Mouse (Mus musculus) retina, embryonic 14.5 days (tissue): ENCODE data around the gene Tyr.

Experiments used
- DNase-seq: peaks from one replicate; pipeline ENCODE4 v3.0.0-alpha.2; 2015; ENCODE audit warnings: low spot score

Tyr gene

DNA sequence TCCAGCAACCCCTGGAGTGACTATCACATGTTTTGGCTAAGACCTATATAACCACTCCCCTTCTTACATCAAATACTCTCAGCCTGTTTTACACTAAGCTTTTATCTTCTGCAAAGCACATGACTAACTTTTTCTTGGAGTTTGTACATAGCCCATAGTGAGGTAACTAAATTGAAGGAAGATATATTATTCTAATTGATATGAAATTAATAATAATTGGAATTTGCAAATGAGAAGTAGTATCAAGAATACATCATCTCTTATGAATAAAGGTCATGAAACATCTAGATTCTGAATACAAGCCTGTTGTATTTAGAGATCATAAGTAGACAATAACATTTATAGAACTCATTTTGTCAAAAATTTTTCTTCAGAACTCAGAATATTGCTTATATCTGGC lies at the start of gene Tyr:
Gene Tyr, minus strand, starts transcription at position 101 of the 400 bp plus-strand sequence.
- DNase-seq = no peak

DNA sequence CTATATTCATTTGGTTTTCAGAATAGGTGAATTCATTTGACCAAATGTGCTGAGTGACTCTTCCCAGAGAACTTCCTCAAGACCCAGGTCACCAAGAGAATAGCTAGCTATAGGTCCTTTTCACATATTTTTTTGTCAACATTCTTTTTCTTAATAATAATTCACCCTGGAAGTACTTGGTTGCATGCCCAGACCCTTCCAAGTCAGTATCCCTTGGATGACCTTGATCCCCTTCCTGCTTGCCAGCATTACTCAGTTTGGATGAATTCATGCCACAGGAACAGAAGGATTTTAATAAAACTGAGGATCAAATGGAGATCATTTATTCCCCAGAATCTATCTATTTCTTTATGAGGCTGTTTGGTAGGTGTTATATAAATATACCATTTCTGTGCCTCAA lies 45.7 kb upstream of the Tyr start:
- DNase-seq = no peak

DNA sequence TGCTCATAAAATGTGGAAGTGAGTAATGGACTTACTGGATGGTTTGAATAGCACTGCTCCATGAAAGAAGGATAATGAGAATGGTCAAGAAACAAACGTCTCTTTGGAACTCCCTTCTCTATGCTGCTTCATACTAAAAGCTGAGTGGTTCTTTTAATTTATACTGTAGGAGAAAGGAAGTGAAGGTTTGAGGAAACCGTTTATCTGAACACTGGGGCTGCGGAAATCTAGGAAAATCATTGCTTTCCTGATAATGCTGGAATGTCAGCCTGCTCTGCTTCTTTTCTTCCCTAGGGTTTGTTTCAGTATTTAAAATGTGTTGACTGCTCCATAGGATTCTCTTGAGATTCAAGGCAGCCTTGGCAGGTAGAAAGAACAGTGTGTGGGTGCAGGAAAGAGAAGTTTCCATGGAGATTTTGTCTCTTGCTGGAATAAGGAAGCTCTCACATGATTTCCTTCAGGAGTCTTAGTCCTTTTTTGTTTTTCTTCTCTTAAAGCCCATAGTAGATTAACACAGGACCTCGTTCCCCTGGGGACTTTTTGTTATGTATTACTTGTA lies 891 bp upstream of the Tyr start:
- DNase-seq = no peak

DNA sequence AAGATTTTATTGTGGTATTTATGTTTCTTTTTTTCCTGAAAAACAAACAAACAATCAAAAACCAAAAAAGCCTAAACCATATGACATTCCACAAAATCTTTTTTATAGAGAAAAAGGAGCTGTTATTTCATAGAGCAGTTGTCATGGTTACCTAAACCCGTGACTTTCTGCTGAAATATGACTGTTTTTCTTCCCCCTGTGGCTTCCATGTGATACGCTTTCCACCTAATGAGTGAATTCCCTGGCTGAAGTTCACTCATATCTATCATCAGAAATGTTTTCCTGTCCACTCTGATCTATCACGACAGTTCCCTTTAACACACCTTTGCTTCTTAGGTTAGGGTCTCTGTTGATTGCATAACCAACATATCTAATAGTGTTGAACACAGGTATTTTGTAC lies 5.3 kb downstream of the Tyr start:
- no peak for DNase-seq

DNA sequence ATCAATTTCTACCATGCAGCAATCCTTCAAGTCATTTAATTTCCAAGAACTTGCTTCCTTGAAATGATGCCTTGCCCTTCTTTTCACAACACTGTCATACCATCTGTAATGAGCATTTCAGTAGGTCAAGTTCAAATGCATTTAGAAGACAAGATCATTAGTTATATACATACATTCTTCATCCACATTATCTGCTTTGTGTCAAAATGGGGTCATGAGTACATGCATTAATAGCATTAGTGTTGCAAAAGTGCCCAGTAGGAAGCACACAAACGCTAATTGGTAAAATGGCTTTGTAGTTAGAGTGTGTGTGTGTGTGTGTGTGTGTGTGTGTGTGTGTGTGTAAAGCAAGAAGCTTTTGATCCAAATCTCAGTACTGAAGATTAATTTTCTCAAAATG lies 80.0 kb downstream of the Tyr start:
- peak; percentile 71 for DNase-seq

DNA sequence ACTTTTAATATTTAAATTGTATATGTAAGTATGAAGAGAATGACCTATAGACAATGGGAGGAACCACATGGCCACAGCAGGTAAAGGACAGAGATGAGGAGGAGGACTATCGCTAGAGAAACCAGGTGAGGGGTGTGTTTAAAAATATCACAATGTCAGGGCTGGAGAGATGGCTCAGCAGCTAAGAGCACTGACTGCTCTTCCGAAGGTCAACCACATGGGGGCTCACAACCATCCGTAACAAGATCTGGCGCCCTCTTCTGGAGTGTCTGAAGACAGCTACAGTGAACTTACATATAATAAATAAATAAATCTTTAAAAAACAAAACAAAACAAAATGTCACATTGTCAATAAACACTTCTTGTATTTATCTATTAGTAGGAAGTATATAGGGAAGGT lies 81.9 kb downstream of the Tyr start:
- DNase-seq = peak; percentile 37

DNA sequence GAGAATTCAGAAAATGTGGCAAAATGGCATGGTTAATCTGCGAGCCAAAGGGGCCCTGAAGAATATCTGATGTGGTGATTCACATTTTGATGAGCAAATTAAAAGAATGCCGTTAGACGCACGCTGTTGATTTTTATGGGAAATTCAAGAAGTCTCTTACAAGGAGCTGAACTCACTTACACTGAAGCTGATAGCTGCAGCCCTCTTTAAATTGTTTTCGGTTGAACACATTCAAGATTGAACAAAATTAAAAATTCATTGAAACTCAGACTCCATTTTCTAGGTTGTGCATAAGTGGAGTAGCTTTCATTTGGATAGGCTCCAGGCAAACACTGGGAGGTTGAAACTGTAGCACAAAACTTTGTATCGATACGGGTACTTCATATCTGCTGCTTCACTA lies 96.3 kb downstream of the Tyr start:
- no peak for DNase-seq

DNA sequence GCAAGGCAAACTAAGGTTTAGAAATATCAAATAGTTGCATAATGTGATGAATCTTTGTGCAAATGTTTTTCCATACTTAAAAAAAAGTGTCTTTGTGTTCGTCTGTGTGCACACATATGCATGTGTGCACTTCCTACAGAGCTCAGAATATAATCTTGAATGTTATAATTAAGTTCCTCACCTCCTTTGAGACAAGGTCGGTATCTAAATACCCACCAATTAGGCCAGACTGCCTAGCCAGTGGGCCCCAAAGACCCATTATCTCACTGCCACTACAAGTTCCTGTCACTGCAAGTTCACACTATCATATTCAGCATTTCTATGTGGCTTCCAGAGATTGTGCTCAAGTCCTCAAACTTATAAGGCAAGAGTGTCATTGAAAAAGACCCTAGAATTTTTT lies 118.4 kb downstream of the Tyr start:
- peak; percentile 25 for DNase-seq
